Mouse (Mus musculus) stomach, postnatal 0 days (tissue): ENCODE measurements at regions not wholly inside any gene's neighbourhood (a gene's known extent, or its start where the extent isn't known, plus 50 kb on each side); places are given as distances from the start of the nearest gene placed in this dataset.

ENCODE experiments used
- CTCF ChIP-seq: IDR thresholded peaks from 2 replicates; pipeline ENCODE4 v1.5.1; 2016; ENCODE audit warnings: antibody characterized with exemption, low read depth, mild to moderate bottlenecking, moderate library complexity
- EP300 ChIP-seq: optimal IDR thresholded peaks from 2 replicates; pipeline ENCODE3; 2016; ENCODE audit warnings: antibody characterized with exemption

DNA sequence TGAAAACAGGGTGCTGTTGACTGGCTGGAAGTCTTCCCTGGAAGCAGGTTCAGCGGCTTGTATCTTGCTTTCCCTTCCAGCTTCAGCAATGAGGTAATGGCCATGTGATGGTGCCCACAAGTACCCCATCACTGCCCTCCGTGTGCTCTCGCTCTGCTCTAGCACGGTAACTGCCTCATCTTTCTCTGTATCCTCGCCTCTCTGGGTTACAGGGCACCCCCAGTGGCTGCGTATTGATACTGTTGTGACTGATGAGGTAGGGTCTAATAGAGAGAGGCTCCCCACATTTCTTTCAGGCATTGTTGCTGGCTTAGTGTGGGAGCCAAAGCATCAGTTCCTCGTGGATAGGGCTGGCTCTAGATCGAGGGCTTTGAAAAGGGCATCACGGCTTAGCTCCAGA lies 147.9 kb upstream of the Pitx1 start:
- TF ChIP-seq CTCF (no peak; the same call in 1 of the 2 replicates), EP300 (no peak)
